Mouse (Mus musculus): Measurements from ENCODE around the gene Gm15517.
"Not testable (repeated sequence)": the region's sequence is repeated elsewhere in the genome, so short reads cannot be mapped to it uniquely, and the experiment has no call there.

Gene Gm15517

DNA sequence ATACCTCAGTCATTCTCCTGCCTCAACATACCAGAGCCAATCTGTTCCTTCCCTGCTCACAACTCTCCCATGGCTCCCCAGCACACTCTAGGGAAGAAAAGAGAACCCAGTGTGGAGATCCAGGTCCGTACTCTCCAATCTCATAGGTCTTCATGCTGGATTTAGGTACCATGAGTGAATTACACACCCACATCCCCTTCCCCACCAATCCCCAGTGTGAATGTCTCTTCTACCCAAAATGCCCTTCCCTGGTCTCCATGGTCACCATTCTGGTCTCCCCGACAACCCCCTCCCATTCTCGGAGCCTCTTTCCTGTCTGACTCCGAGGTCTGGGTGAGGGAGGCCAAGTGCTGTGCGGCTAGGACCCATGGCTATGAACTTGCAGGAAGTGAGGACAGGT lies at the start of gene Gm15517:
Gm15517 (plus strand) TSS at position 301 of the 400 bp plus-strand sequence.
- no peak for DNase-seq

- DNase-seq, result no peak
Observed at GRCm38 (mm10) chr7:44215645-44216044, 45.6 kb upstream of the Gm15517 start, which contains the start of gene Klk1b5. Klk1b5 (plus strand) TSS chr7:44215945.

DNA sequence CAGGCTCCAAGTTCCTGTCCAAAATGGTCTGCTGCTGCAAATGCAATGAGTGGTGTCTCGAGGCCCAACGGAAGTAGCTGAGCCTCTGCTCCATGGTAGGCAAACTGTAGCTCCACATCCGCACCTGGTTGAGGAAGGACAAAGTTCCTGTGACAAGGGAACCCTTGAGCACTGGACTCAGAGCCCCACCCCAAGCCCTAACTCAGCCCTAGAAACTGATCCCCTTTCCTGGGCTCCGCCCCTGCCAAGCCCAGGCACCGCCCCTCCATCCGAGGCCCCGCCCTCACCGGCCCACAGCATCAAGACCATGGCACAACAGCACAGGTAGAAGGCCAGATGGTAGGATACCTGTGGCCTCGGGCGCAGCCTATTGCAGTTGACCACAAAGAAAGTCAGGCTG lies 39.6 kb upstream of the Gm15517 start:
- not testable (repeated sequence) for DNase-seq

DNA sequence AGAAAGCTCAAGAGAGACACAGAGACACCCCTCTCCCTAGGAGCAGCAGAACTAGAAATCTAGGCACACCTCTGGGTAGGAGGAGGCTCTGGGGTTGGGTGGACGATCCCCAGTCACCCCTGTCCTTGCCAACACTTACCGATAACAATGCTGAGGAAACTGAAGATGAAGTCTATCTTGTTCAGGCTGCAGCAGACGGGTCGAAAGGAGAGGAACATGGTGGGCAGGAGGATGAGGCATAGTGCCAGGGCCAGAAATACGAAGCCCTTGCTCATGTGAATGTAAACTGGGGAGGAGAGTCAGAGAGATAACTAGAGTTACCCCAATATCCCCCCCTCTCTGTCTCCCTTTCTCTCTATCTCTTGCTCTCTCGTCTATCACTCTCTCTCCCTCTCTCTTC lies 38.9 kb upstream of the Gm15517 start:
- DNase-seq, result not testable (repeated sequence)

DNA sequence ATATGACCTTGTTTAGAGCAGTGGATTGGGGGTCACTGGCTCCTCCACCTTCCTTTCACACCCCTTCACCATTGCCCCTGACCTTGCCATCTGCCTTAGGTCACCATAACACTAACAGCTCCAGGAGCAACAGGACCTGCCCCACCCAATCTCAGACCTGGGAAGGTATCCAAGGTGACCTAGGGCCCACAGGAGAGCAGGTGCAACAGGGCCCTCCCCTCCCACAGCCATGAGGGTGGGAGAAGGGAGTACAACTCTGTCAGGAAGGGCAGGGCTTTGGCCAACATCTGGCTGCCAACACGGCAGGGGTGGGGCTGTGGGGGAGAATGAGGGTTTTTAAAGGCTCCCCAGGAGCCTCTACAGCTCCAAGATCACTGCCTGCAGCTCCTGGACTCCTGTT lies 36.2 kb upstream of the Gm15517 start, which contains the start of gene Klk1:
Klk1 (plus strand) TSS at position 285 of the 400 bp plus-strand sequence.
- DNase-seq, result no peak

DNA sequence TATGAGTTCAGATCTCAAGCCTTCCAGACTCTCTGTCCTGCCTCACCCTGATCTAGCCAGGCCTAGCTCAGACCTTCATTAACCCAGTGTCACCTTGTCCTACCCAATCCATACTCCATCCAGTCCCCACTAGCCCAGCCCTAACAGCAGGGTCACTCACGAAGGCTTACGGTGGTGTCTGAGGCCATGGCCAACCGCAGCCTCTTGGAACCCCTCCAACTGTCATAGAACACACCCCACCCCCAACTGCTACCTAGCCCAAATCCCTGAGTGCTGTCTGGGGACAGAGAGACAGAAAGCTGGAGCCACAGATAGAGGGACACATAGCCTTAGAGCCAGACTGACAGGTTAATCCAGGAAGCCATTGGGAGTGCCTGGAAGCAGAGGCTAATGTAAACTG lies 25.3 kb upstream of the Gm15517 start, which contains the start of gene Gm36864:
Gm36864 (plus strand) TSS at position 269 of the 400 bp plus-strand sequence.
- DNase-seq, result no peak

DNA sequence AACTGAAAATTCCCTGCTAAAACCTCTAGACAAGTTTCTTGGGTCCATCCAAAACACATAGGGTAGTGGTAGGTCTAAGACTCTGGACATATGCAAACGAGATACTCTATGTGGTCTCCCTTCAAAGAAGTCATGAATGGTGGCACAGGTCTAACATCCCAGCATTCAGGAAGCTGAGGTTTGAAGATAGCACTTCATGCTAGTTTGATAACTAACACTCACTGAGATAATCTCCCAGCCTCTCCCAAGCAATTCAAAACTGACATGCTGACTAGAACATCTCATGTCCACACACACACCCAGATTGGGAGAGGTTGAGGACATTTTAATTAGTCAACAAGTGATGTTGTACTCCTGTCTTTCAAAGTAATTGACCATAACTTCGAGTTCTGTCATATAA lies 21.3 kb upstream of the Gm15517 start:
- DNase-seq, result no peak

DNA sequence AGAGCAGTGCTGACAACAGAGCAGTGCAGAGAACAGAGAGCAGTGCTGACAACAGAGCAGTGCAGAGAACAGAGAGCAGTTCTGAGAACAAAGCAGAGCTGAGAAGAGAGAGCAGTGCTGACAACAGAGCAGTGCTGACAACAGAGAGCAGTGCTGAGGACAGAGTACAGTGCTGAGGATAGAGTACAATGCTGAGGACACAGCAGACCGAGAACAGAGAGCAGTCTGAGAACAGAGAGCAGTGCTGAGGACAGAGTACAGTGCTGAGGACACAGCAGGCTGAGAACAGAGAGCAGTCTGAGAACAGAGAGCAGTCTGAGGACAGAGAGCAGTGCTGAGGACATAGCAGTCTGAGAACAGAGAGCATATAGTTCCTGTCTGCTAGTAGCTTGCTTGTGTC lies 20.5 kb upstream of the Gm15517 start:
- DNase-seq, result no peak

GRCm38 (mm10) chr7:44241163-44241562 lies 20.1 kb upstream of the Gm15517 start:
- DNase-seq, result no peak

DNA sequence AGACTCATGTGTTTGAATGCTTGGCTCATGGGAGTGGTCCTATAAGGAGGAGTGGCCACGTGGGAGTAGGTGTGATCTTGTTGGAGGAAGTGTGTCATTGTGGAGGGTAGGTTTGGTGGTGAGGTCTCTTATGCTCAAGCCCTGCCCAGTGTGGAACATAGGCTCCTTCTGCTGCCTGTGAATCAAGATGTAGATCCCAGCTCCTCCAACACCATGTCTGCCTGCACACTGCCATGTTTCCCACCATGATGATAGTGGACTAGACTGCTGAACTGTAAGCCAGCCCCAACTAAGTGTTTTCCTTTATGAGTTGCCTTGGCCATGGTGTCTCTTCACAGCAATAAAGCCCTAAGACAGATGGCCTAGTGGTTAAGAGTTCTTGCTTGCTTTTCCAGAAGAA lies 17.2 kb upstream of the Gm15517 start:
- peak; percentile 25 for DNase-seq

DNA sequence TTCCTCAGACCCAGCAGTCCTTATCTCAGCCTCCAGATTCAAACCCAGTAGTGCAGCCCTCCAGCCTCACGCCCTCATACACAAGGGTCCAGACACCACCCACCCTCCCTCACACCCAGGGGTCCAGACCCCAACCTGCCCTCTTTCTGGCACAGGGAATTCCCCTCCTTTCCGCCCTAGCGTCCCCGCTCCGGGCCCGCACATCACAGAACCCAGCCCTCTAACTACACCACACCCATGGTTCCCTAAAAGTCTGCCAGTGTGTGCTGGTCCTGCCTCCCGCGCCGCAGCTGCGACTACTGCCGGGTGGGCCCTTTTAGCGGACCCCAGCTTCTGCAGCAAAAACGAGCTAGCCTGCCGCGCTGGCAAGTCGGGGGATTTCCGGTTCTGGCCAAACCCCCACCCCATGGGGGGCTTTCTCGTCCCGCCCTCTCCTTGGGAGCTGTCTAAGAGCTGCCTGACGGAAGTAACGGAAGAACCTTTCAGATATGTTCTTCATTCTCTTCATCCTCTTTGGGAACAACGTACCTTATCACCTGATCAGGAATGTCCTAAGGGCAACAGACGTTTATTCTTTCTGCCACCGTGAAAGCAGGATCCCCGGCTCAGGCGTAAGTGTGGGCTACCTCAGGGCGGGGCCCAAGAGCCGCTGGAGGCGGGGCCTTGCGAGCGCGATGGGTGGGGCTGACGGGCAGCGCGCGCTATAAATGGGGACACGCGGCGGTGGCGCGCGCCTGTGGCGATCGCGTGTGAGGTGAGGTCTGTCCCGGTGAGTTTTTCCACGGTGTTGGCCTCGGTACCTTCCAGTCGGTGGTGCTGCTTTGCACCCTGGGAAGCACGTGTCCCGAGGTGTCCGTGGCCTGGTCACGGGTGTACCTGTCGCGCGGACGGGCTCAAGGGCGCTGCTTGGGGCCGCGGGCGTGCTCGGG lies 14.9 kb upstream of the Gm15517 start, which contains the start of the genes 1700028J19Rik and 2410002F23Rik:
1700028J19Rik (minus strand) TSS at position 641 of the 929 bp plus-strand sequence.
2410002F23Rik (plus strand) TSS at position 668 of the 929 bp plus-strand sequence.
- peak; percentile 93 for DNase-seq

DNA sequence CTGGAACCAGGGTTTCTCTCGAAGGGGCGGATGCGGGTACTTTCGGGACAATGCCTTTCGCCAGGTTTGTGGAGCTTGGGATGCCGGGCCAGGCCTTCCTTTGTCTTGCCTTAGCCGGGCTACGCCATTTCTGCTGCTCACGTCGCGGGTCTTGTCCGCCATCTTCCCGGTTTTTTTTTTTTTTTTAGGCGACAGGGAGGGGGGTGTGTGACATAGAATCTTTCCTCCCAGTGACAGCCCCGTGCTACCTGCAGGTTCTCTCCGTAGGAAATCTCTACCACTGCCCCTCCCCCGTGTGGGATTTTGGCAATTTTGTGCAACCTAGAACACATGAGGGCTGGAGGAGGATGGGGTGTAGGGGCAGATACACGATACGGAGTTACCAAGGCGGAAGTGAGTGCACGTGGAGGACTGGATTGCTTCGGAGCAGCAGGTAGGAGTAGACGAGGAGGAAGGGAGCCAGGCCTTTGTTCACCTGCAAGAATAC lies 14.2 kb upstream of the Gm15517 start:
- peak; percentile 84 for DNase-seq

DNA sequence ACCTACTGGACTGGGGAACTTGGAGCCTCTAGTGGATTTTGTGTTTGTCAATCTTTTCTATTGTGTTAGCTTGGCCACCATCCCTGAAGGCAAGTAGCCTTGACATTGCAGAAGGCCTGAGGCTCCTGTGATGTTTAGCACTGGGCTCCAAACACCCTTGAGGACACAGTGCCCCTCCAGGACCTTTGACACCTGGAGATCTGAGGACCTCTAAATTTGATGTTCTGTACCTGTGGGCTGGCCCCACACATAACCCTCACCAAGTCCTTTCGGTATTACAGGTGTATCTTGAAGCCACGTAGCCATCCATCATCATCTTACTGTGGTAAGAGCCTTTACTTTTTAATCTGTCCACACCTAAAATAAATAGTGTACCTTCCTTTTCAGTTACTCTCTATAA lies 13.3 kb upstream of the Gm15517 start:
- no peak for DNase-seq

- no peak for DNase-seq
Observed at GRCm38 (mm10) chr7:44249248-44249647, 12.0 kb upstream of the Gm15517 start.

DNA sequence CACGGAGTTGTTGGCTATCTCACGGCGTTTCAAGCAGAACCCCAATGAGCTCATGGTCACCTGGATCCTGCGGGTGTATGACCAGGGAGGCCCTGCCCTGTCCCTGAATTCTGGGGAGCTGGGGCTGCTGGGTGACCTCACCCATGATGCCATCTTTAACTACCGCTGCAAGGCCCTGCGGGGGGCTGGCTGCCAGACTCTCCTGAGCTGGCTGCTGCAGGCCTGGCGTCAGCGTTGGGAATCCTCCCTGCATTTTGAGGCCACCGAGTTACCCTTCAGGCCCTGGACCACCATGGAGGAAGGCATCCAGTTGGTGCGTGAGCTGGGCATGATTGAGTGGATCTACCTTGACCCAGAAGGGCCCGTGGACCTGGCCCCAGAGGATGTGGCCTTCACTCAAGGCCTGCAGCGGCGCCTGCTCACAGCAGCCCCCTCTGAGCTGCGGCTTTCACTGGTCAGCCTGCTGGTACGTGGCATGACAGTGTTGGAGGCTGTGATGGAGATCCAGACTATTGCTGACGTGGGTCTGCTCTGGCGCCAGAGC lies 10.4 kb upstream of the Gm15517 start:
- not testable (repeated sequence) for DNase-seq

- no peak for DNase-seq
Observed at GRCm38 (mm10) chr7:44253023-44253616, 8.1 kb upstream of the Gm15517 start.

- DNase-seq, result no peak
Observed at GRCm38 (mm10) chr7:44254930-44255329, 6.3 kb upstream of the Gm15517 start.

- no peak for DNase-seq
Observed at GRCm38 (mm10) chr7:44257278-44257677, 4.0 kb upstream of the Gm15517 start, which contains the start of gene Acp4. Acp4 (minus strand) TSS chr7:44257378.

DNA sequence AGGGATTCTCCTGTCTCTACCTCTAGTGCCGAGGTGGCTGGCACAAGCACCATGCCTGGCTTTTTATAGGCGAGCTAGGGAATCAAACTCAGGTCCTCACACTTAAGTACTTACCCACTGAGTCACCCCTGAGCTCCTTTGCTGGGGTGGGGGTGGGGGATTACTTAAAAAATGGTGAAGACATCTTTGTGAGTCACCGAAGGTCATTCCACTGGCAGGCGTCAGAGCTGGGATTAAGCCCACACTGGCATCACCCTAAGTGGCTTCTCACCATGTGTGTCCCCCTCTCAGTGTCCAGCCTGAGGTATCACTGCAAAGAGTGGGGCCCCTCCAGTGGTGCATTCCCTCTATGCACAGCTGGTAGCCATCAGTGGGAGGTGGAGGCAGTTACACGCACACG lies 837 bp upstream of the Gm15517 start:
- DNase-seq, result no peak

- DNase-seq, result peak; percentile 95
Observed at GRCm38 (mm10) chr7:44262791-44263643, 1.8 kb downstream of the Gm15517 start.

- no peak for DNase-seq
Observed at GRCm38 (mm10) chr7:44268117-44268516, 6.9 kb downstream of the Gm15517 start.

- DNase-seq, result no peak
Observed at GRCm38 (mm10) chr7:44269397-44269796, 8.2 kb downstream of the Gm15517 start.

All from cerebellum, adult 9-11 months (tissue).